Mouse (Mus musculus) B cell, adult 62 days (primary cell): ENCODE data around the gene Gse1. TPM values are rescaled to one million over a fixed set of nuclear protein-coding genes. Genes with fewer than 3 reads are reported as not detected.

Experiments
- total RNA-seq: library from RNA; stranded (reverse); gene quantifications from 4 replicates; pipeline ENCODE4 v1.2.4, GENCODE M21; 2023

Gene Gse1
- 80.8 to 94.3 TPM (median 82.2 TPM) in 4 replicates for total RNA-seq

GRCm38 (mm10) chr8:120227891-120228591 lies at the start of gene Gse1:
Gene Gse1 (plus strand): TSS chr8:120228456.

DNA sequence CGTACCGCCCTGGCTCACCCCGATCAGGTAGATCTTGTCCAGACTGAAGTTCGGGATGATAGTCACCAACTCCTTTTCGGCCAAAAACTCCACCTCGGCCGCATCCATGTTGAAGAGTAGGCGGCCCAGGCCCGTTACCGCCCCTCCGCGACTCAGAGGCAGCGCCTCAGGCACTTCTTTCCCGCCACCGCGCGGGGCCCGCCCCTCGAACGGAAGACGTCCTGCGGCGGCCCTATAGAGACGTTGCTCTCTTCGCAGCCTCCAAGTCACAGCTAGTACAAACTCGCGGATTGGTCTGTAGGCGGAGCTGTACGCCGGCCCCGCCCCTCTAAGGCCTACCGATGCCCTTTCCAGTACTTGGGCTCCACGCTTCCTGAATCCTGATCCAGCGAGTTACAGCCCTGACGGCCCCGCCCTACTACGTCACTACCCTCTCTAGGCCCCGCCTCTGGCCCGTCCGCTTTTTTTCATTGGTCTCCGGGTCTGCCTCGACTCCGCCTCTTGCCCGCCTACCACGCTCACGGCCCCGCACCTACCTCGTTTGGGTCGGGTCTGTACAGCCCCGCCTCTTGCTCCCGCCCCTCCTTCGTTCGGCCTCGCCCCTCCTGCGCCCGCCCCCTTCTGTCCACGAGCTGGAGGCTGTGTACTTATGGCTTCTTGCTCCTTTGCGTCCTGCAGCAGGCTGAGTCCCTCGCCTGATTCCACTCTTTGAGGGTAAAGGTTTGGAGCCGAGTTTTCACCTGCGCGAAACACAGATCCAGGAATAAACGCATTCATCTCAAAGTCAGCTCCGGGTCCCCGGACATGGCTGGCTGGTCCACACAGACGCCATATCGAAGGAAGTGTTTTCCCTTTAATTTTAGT lies 360.9 kb downstream of the Gse1 start, which contains the start of gene Gins2:
Gins2 (minus strand) TSS at position 397 of the 864 bp plus-strand sequence.

Other genes starting within 250 kb of the Gse1 start
- gene Crispld2, start 236.0 kb upstream of the Gse1 start, total RNA-seq = not detected in 4 replicates
- gene Zdhhc7, start 127.0 kb upstream of the Gse1 start, total RNA-seq = 28.3 to 32.6 TPM (median 30.8 TPM) in 4 replicates
- gene 6430548M08Rik, start 114.3 kb upstream of the Gse1 start, total RNA-seq = 0.94 to 1.5 TPM (median 1.1 TPM) in 4 replicates
- not detected in 4 replicates for gene Fam92b, start 51.0 kb upstream of the Gse1 start, total RNA-seq